Mouse (Mus musculus) spleen, adult 2 months (tissue): Measurements from ENCODE around the gene Map2k3.

Experiments used
- CTCF ChIP-seq: fragments of 200-500 bp; IDR thresholded peaks from 2 replicates; pipeline ENCODE4 v1.5.1; 2011; ENCODE audit warnings: mild to moderate bottlenecking, inconsistent platforms; ENCODE audit not compliant: insufficient read depth, insufficient read length, insufficient replicate concordance; ENCODE audit errors: extremely low read depth
- POLR2A ChIP-seq: fragments of 200-500 bp; IDR thresholded peaks from 2 replicates; pipeline ENCODE4 v1.6.1; 2011; ENCODE audit warnings: low read depth, low read length, inconsistent platforms

- TF ChIP-seq CTCF: peak; percentile 73; the same call in 1 of the 2 replicates
- no peak for TF ChIP-seq POLR2A
Observed at GRCm38 (mm10) chr11:60927264-60927663, 4.6 kb upstream of the Map2k3 start.
